Mouse (Mus musculus) bone marrow, adult 2 months (tissue): ENCODE results near the gene Adgra3. TPM values are rescaled to one million over a fixed set of nuclear protein-coding genes. Genes with fewer than 3 reads are reported as not detected.

Experiments
- H3K27ac ChIP-seq: fragments of 200-500 bp; 2 replicates; pipeline ENCODE4 v1.5.1; 2012; ENCODE audit warnings: low read depth, mild to moderate bottlenecking, control low read depth, inconsistent platforms, low read length; ENCODE audit not compliant: control insufficient read depth, poor library complexity, insufficient read depth
- H3K4me1 ChIP-seq: fragments of 200-500 bp; 2 replicates; pipeline ENCODE4 v1.6.1; 2011; ENCODE audit warnings: low read length; ENCODE audit not compliant: control insufficient read depth, insufficient read depth
- H3K4me3 ChIP-seq: fragments of 200-500 bp; replicated peaks from 2 replicates; pipeline ENCODE3; 2011; ENCODE audit warnings: mild to moderate bottlenecking, low read depth, low read length, control low read depth; ENCODE audit not compliant: control insufficient read depth
- CTCF ChIP-seq: fragments of 200-500 bp; IDR thresholded peaks from 2 replicates; pipeline ENCODE4 v1.5.1; 2011; ENCODE audit warnings: low read length, control low read depth; ENCODE audit not compliant: control insufficient read depth, insufficient read depth
- POLR2A ChIP-seq: fragments of 200-500 bp; IDR thresholded peaks from 2 replicates; pipeline ENCODE4 v1.6.1; 2011; ENCODE audit warnings: low read depth, mild to moderate bottlenecking, control low read depth, low read length, borderline replicate concordance; ENCODE audit not compliant: control insufficient read depth
- WGBS: fragments of 180-500 bp; shearing (Covaris S2); methylation state at CpG from one replicate; pipeline ENCODE4 v1.1.7; 2018; 5-methylcytosine and 5-hydroxymethylcytosine counted together
- polyA plus RNA-seq: library from polyadenylated mRNA; stranded (reverse); fragments of >200 nt; gene quantifications from 2 replicates; pipeline ENCODE4 v1.2.4, GENCODE M21; 2011; ENCODE audit warnings: low replicate concordance; ENCODE audit not compliant: missing spikeins, insufficient read depth, insufficient read length

The Adgra3 gene
- polyA plus RNA-seq, 1 experiment, result 4.6 TPM

GRCm38 (mm10) chr5:50050668-50051425, 8.0 kb downstream of the Adgra3 start:
- H3K4me1 ChIP-seq, result no peaks in the 10 kb centered on the region
- H3K27ac ChIP-seq, result no peak overlapping the region
- H3K4me3 ChIP-seq, result no peak overlapping the region
- WGBS, result 83% methylated on average over 21 of the region's 21 CpGs
- TF ChIP-seq POLR2A, result no peak
- no peak for TF ChIP-seq CTCF

DNA sequence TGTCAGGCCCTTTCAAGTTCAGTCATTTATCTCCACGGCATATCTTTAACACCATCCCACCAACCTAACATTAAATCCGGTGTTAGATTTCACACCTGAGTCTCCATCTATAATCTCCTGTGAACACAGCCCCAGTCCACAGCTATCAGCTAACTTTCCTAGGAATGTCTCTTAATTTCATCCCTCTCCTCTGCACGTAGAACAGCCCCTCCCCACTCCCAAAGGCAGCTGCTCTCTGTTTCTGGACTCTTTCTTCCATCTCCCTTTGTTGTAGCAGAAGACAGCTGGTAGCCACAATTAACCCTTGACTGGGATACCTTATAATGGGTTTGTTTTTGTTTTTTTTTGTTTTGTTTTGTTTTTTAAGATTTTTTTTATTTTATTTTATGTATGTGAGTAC, 8.8 kb downstream of the Adgra3 start:
- Histone ChIP-seq H3K4me1 (no peaks in the 10 kb centered on the region), H3K4me3 (no peak overlapping the region), H3K27ac (no peak overlapping the region)
- WGBS, result 82% methylated on average over 3 of the region's 3 CpGs
- TF ChIP-seq CTCF (no peak), POLR2A (no peak)

- Histone ChIP-seq H3K4me1 (no peaks in the 10 kb centered on the region), H3K27ac (no peak overlapping the region), H3K4me3 (no peak overlapping the region)
- no peak for TF ChIP-seq POLR2A
- TF ChIP-seq CTCF, result no peak
- 88% methylated on average over 8 of the region's 8 CpGs for WGBS
Measured at GRCm38 (mm10) chr5:50049506-50049905, 9.3 kb downstream of the Adgra3 start.

GRCm38 (mm10) chr5:50048960-50049359, 9.8 kb downstream of the Adgra3 start:
- no peak overlapping the region for H3K27ac ChIP-seq
- WGBS, result 74% methylated on average over 7 of the region's 7 CpGs
- no peaks in the 10 kb centered on the region for H3K4me1 ChIP-seq
- no peak overlapping the region for H3K4me3 ChIP-seq
- TF ChIP-seq CTCF (no peak), POLR2A (no peak)

GRCm38 (mm10) chr5:50048271-50048851, 10.4 kb downstream of the Adgra3 start:
- TF ChIP-seq POLR2A (no peak), CTCF (no peak)
- no peak overlapping the region for H3K4me3 ChIP-seq
- 68% methylated on average over 5 of the region's 5 CpGs for WGBS
- no peaks in the 10 kb centered on the region for H3K4me1 ChIP-seq
- no peak overlapping the region for H3K27ac ChIP-seq

DNA sequence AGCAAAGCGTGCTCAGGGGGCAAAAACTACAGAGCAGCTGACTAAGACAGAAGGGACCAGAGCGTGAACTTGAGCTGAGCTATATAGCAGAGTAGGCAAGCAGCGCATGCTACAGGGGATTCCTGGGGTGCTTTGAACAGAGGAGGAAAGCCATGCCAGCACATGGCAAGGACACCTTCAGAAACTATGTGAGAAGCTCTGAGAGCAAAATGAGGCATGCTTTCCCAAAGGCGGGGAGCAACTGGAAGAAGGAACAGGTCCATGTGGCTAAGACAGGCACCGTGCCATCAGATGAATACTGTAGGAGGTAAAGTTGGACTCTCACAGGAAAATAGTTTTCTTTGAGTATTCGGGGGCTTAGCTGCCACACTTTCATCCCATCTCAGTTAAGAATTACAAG, 13.6 kb downstream of the Adgra3 start:
- no peak overlapping the region for H3K27ac ChIP-seq
- H3K4me1 ChIP-seq, result no peaks in the 10 kb centered on the region
- WGBS, result 84% methylated on average over 6 of the region's 6 CpGs
- TF ChIP-seq CTCF (no peak), POLR2A (no peak)
- H3K4me3 ChIP-seq, result no peak overlapping the region

DNA sequence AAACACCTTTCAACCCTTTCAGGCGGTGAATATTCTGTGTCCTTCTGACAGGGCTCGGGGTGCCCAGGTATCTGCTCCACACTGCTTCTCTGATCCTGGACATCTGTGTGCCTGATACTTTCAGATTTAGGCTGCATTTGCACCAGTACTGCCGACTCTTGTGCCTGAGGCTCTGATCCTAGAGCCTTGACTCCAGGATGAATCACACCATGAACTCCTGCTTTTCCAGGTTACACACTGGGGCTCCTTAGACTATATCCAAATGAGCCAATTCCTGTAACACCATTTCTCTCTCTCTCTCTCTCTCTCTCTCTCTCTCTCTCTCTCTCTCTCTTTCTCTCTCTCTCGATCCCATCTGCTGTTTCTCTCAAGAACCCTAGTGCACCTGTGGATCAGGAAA, 15.1 kb downstream of the Adgra3 start:
- TF ChIP-seq POLR2A (no peak), CTCF (no peak)
- no peak overlapping the region for H3K4me3 ChIP-seq
- WGBS, result 72% methylated on average over 4 of the region's 4 CpGs
- H3K4me1 ChIP-seq, result no peaks in the 10 kb centered on the region
- no peak overlapping the region for H3K27ac ChIP-seq

DNA sequence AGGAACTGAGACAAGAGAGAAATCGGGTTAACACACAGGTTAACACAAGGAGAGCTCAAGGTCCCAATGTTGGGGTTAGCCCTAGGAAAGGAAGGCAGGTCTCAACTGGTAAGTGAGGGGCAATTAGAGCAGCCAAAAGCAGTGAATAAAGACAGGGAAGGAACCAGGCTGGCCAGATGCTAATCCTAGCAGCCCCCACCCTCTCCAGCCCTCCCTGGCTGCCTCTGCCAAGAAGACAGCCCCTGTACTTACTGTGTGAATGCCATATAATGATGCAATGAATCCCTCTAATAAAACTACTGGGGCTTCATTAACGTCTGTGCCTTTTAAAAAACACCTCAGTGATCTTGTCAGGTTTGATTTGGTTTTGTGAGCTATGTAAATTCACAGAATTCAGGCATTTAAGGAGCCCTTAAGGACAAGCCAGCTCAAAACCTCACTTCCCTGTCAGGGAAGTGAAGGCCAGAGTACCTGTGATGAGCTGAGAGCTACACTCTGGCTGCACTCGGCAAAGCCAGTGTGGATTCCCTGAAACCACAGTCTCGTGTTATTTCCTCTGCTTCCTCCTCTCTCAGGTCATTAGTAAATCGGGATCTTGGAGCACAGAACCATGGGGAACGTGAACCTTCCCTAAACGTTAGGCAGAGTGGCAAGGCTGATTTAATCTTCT, 16.4 kb downstream of the Adgra3 start:
- Histone ChIP-seq H3K27ac (no peak overlapping the region), H3K4me1 (no peaks in the 10 kb centered on the region), H3K4me3 (no peak overlapping the region)
- whole genome bisulfite sequencing, result 58% methylated on average over 7 of the region's 7 CpGs
- TF ChIP-seq POLR2A (no peak), CTCF (no peak)

GRCm38 (mm10) chr5:50039521-50039920, 19.3 kb downstream of the Adgra3 start:
- Histone ChIP-seq H3K4me3 (no peak overlapping the region), H3K4me1 (no peaks in the 10 kb centered on the region), H3K27ac (no peak overlapping the region)
- TF ChIP-seq POLR2A (no peak), CTCF (no peak)
- 76% methylated on average over 6 of the region's 6 CpGs for WGBS
